Mouse (Mus musculus): ENCODE measurements around the gene Cux1.

DNA sequence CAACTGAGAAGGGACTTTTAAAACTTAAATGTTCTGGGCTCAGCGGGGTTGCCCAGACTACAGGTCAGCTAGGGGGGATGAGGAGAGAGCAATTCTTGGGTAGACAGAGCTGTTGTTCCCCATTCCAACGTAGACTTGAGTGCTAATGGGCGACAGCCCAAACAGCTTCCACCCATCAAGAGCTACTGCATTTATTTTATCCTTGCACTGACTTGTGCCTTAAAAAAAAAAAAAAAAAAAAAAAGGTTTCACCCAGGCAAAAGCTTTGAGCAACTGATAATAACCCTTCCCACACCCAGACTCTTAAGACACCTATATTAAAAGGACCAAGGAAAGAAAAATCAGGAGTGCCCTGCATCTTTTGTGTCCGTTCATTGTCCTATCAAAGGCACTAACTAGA lies 4.2 kb downstream of the Cux1 start:
- no peak for TF ChIP-seq POLR2A (IDR thresholded peaks at IDR 0.05; ENCODE audit: insufficient read depth, low read depth, low read length)
- TF ChIP-seq CTCF (IDR thresholded peaks at IDR 0.05), result no peak
- TF ChIP-seq EP300 (IDR thresholded peaks at IDR 0.05; ENCODE audit: insufficient read depth, low read depth, low read length), result no peak
